In genomic region chr2:156179046-156179795, GRCm38 (mm10) we compare ENCODE assay signal across 8 mouse cellular contexts. TPM values are rescaled to one million over a fixed set of nuclear protein-coding genes. Genes with fewer than 3 reads are reported as not detected.
DNase-seq lines count a peak whose midpoint lies in the region; ATAC-seq lines count a peak whose summit lies in the region.

No protein-coding gene starts in this region.

- peak overlapping the region; percentile 82 for H3K4me3 ChIP-seq in hindbrain, embryonic 16.5 days (ENCODE audit: low read length)

- peaks cover 6% of the 10 kb centered on the region for H3K36me3 ChIP-seq in hindbrain, embryonic 16.5 days (ENCODE audit: control insufficient read depth, insufficient read depth, low read length)

- peak overlapping the region; percentile 100 for H3K9ac ChIP-seq in hindbrain, embryonic 16.5 days (ENCODE audit: low read depth, low read length)

- peak; percentile 13; the same call in 1 of the 2 replicates for ATAC-seq in hindbrain, embryonic 16.5 days
- peak; percentile 56 for ATAC-seq in megakaryocyte-erythroid progenitor cell, adult 5-6 weeks (replicated peaks; ENCODE audit: low FRiP score, low TSS enrichment, poor library complexity, severe bottlenecking)

- H3K27ac ChIP-seq in hindbrain, embryonic 16.5 days (ENCODE audit: low read depth, low read length) = peak overlapping the region; percentile 97

- no peaks in the 10 kb centered on the region for H3K9me3 ChIP-seq in hindbrain, embryonic 16.5 days (ENCODE audit: control insufficient read depth, low read length)

- DNase-seq in T-cell, adult 2 months (ENCODE audit: low spot score) = peak; percentile 89
- peak; percentile 73 to 76 for DNase-seq in cerebellum, postnatal 36 days
- DNase-seq in gastrocnemius, adult 18-20 months (ENCODE audit: low spot score) = peak; percentile 71
- DNase-seq in left cerebral cortex, postnatal 14 days (ENCODE audit: low spot score in 2 of 2) = peak; percentile 77 to 79
- peak; percentile 80 for DNase-seq in right cerebral cortex, postnatal 14 days
- peak; percentile 73 to 77 for DNase-seq in urinary bladder, postnatal 4 days (ENCODE audit: low spot score in 2 of 2)

- H3K27me3 ChIP-seq in hindbrain, embryonic 16.5 days (replicated peaks; ENCODE audit: control insufficient read depth, insufficient read depth, low read length) = no peaks in the 10 kb centered on the region

- intact Hi-C loops in left cerebral cortex, postnatal 14 days (cut with DNase I) = no loop called here

- 1% methylated on average over 47 of the region's 47 CpGs for WGBS in hindbrain, embryonic 16.5 days

- H3K4me1 ChIP-seq in hindbrain, embryonic 16.5 days (ENCODE audit: control insufficient read depth, insufficient read depth, low read depth, low read length) = peaks cover 25% of the 10 kb centered on the region

- peak overlapping the region; percentile 57 for H3K4me2 ChIP-seq in hindbrain, embryonic 16.5 days (ENCODE audit: low read length)

RNA-seq across cellular contexts. Expression of gene Rbm39, which starts 0.8 kb away (rescaled TPM):
- total RNA-seq in gastrocnemius, adult 18-20 months (2021) = 100 to 1,000 TPM in 1 of 2 experiments, 10 to 100 TPM in 1; 89.8 to 104 TPM
- polyA plus RNA-seq in hindbrain, embryonic 16.5 days (2015; fragmentation: Nextera tagmentation; extraction: Ambion mirVana) = 369 and 377 TPM in 2 replicates
- 100 to 1,000 TPM; 259 to 277 TPM for total RNA-seq in left cerebral cortex, postnatal 14 days (2021)
- 370 and 390 TPM in 2 replicates for total RNA-seq in megakaryocyte-erythroid progenitor cell, adult 5-6 weeks (2014; fragmentation: Nextera tagmentation)
- 690 and 765 TPM in 2 replicates for total RNA-seq in megakaryocyte-erythroid progenitor cell, adult 5-6 weeks (2017)

RNA-seq across cellular contexts. Expression of gene Phf20, which starts 17.0 kb away (rescaled TPM):
- total RNA-seq in gastrocnemius, adult 18-20 months (2021) = 10 to 100 TPM; 30.0 to 32.8 TPM
- 111 and 117 TPM in 2 replicates for polyA plus RNA-seq in hindbrain, embryonic 16.5 days (2015; fragmentation: Nextera tagmentation; extraction: Ambion mirVana)
- 10 to 100 TPM; 50.7 to 65.0 TPM for total RNA-seq in left cerebral cortex, postnatal 14 days (2021)
- 29.2 and 31.5 TPM in 2 replicates for total RNA-seq in megakaryocyte-erythroid progenitor cell, adult 5-6 weeks (2014; fragmentation: Nextera tagmentation)
- 56.1 and 84.1 TPM in 2 replicates for total RNA-seq in megakaryocyte-erythroid progenitor cell, adult 5-6 weeks (2017)

RNA-seq across cellular contexts. Expression of gene Nfs1, which starts 35.2 kb away (rescaled TPM):
- 10 to 100 TPM; 75.7 to 77.7 TPM for total RNA-seq in gastrocnemius, adult 18-20 months (2021)
- polyA plus RNA-seq in hindbrain, embryonic 16.5 days (2015; fragmentation: Nextera tagmentation; extraction: Ambion mirVana) = 37.7 and 39.9 TPM in 2 replicates
- total RNA-seq in left cerebral cortex, postnatal 14 days (2021) = 10 to 100 TPM; 35.3 to 37.1 TPM
- 82.6 and 85.5 TPM in 2 replicates for total RNA-seq in megakaryocyte-erythroid progenitor cell, adult 5-6 weeks (2014; fragmentation: Nextera tagmentation)
- 58.6 and 61.5 TPM in 2 replicates for total RNA-seq in megakaryocyte-erythroid progenitor cell, adult 5-6 weeks (2017)

RNA-seq across cellular contexts. Expression of gene Romo1, which starts 35.4 kb away (rescaled TPM):
- 100 to 1,000 TPM; 246 to 250 TPM for total RNA-seq in gastrocnemius, adult 18-20 months (2021)
- polyA plus RNA-seq in hindbrain, embryonic 16.5 days (2015; fragmentation: Nextera tagmentation; extraction: Ambion mirVana) = 393 and 432 TPM in 2 replicates
- total RNA-seq in left cerebral cortex, postnatal 14 days (2021) = 100 to 1,000 TPM; 183 to 205 TPM
- 197 and 326 TPM in 2 replicates for total RNA-seq in megakaryocyte-erythroid progenitor cell, adult 5-6 weeks (2014; fragmentation: Nextera tagmentation)
- 12.3 and 18.2 TPM in 2 replicates for total RNA-seq in megakaryocyte-erythroid progenitor cell, adult 5-6 weeks (2017)

RNA-seq across cellular contexts. Expression of gene Gm28036, which starts 52.3 kb away (rescaled TPM):
- 1 to 10 TPM; 3.0 to 5.8 TPM for total RNA-seq in gastrocnemius, adult 18-20 months (2021)
- polyA plus RNA-seq in hindbrain, embryonic 16.5 days (2015; fragmentation: Nextera tagmentation; extraction: Ambion mirVana) = 15.5 and 19.5 TPM in 2 replicates
- total RNA-seq in left cerebral cortex, postnatal 14 days (2021) = 10 to 100 TPM; 19.6 to 26.7 TPM
- 9.2 and 16.3 TPM in 2 replicates for total RNA-seq in megakaryocyte-erythroid progenitor cell, adult 5-6 weeks (2014; fragmentation: Nextera tagmentation)
- 30.6 and 54.8 TPM in 2 replicates for total RNA-seq in megakaryocyte-erythroid progenitor cell, adult 5-6 weeks (2017)

Comparison
In these comparisons a context has a peak if more than half of its experiments do, and no peak if none do; other contexts are left out.
1. Peak in every context shown above with its lines: DNase-seq, ATAC-seq, H3K4me3 ChIP-seq and H3K27ac ChIP-seq.